Mouse (Mus musculus) kidney, postnatal 0 days (tissue): ENCODE data around the gene Sf1. TPM values are rescaled to one million over a fixed set of nuclear protein-coding genes. Genes with fewer than 3 reads are reported as not detected.

Experiments
- ATAC-seq: fragments of 200-750 bp; cut with Nextera tagmentation; replicated peaks from 2 replicates; pipeline ENCODE4 v1.8.0; 2017; ENCODE audit warnings: low read depth, moderate number of reproducible peaks, moderate TSS enrichment, moderate library complexity; ENCODE audit not compliant: low FRiP score
- DNase-seq: peaks from one replicate; pipeline ENCODE4 v3.0.0-alpha.2; 2016; ENCODE audit warnings: low spot score
- H3K27ac ChIP-seq: fragments of 300-500 bp; sonication (generic); 2 replicates; pipeline ENCODE4 v1.5.1; 2014; ENCODE audit warnings: mild to moderate bottlenecking
- H3K27me3 ChIP-seq: fragments of 300-500 bp; sonication (generic); 2 replicates; pipeline ENCODE4 v1.6.1; 2014; ENCODE audit warnings: low read length, mixed read lengths; ENCODE audit not compliant: insufficient read depth
- H3K36me3 ChIP-seq: fragments of 300-500 bp; sonication (generic); 2 replicates; pipeline ENCODE4 v1.6.1; 2014; ENCODE audit warnings: low read length, mixed read lengths; ENCODE audit not compliant: insufficient read depth
- H3K4me1 ChIP-seq: fragments of 300-500 bp; sonication (generic); replicated peaks from 2 replicates; pipeline ENCODE4 v1.6.1; 2014; ENCODE audit warnings: antibody characterized with exemption, low read length, mixed read lengths; ENCODE audit not compliant: insufficient read depth
- H3K4me2 ChIP-seq: fragments of 300-500 bp; sonication (generic); 2 replicates; pipeline ENCODE4 v1.6.1; 2014; ENCODE audit warnings: mild to moderate bottlenecking, low read length, moderate library complexity, mixed read lengths
- H3K4me3 ChIP-seq: fragments of 300-500 bp; sonication (generic); replicated peaks from 2 replicates; pipeline ENCODE4 v1.5.1; 2014; ENCODE audit warnings: low read depth, low read length
- H3K9ac ChIP-seq: fragments of 300-500 bp; sonication (generic); 2 replicates; pipeline ENCODE4 v1.6.1; 2014; ENCODE audit warnings: low read depth, low read length
- H3K9me3 ChIP-seq: fragments of 300-500 bp; sonication (generic); replicated peaks from 2 replicates; pipeline ENCODE4 v1.6.1; 2016; ENCODE audit warnings: low read length, inconsistent platforms, mixed read lengths
- CTCF ChIP-seq: IDR thresholded peaks from 2 replicates; pipeline ENCODE4 v1.5.1; 2016; ENCODE audit warnings: antibody characterized with exemption, low read depth, mild to moderate bottlenecking, moderate library complexity
- WGBS: fragments of 180-500 bp; shearing (Covaris S2); extraction: QIAGEN DNeasy Blood & Tissue Kit; methylation state at CpG from one replicate; pipeline ENCODE4 v1.1.7; 2014; 5-methylcytosine and 5-hydroxymethylcytosine counted together
- polyA plus RNA-seq: library from polyadenylated mRNA; unstranded; fragments of >200 nt; fragmentation: Nextera tagmentation; extraction: Ambion mirVana; gene quantifications from 2 replicates; pipeline ENCODE4 v1.2.1, GENCODE M21; 2015

Gene Sf1
- polyA plus RNA-seq, 1 experiment from 2014 or later, result 91.1 TPM

GRCm38 (mm10) chr19:6403869-6404268 lies 40.4 kb downstream of the Sf1 start:
- WGBS, result 84% methylated on average over 10 of the region's 10 CpGs
- peaks cover 23% of the 10 kb centered on the region for H3K4me1 ChIP-seq
- no peak overlapping the region for H3K27ac ChIP-seq
- H3K4me2 ChIP-seq, result no peak overlapping the region
- no peak for DNase-seq
- no peaks in the 10 kb centered on the region for H3K27me3 ChIP-seq
- no peak for TF ChIP-seq CTCF
- 0 out of 2 replicates have a peak, but pooled peaks cover 1% of the 10 kb centered on the region for H3K36me3 ChIP-seq
- H3K9ac ChIP-seq, result no peak overlapping the region
- H3K4me3 ChIP-seq, result no peak overlapping the region
- no peaks in the 10 kb centered on the region for H3K9me3 ChIP-seq
- ATAC-seq, result no peak

- no peak overlapping the region for H3K27ac ChIP-seq
- H3K4me2 ChIP-seq, result no peak overlapping the region
- no peaks in the 10 kb centered on the region for H3K9me3 ChIP-seq
- no peak overlapping the region for H3K4me3 ChIP-seq
- no peak overlapping the region for H3K9ac ChIP-seq
- peaks cover 16% of the 10 kb centered on the region for H3K4me1 ChIP-seq
- WGBS, result 78% methylated on average over 10 of the region's 10 CpGs
- 0 out of 2 replicates have a peak, but pooled peaks cover 5% of the 10 kb centered on the region for H3K36me3 ChIP-seq
- DNase-seq, result no peak
- no peak for ATAC-seq
- H3K27me3 ChIP-seq, result no peaks in the 10 kb centered on the region
- TF ChIP-seq CTCF, result no peak
Measured at GRCm38 (mm10) chr19:6405433-6405832, 41.9 kb downstream of the Sf1 start.

- no peak for TF ChIP-seq CTCF
- Histone ChIP-seq H3K27me3 (no peaks in the 10 kb centered on the region), H3K4me3 (no peak overlapping the region), H3K4me2 (no peak overlapping the region), H3K9me3 (no peaks in the 10 kb centered on the region), H3K9ac (no peak overlapping the region), H3K4me1 (peaks cover 2% of the 10 kb centered on the region; the same call in 1 of the 2 replicates), H3K36me3 (0 out of 2 replicates have a peak, but pooled peaks cover 5% of the 10 kb centered on the region), H3K27ac (no peak overlapping the region)
- 75% methylated on average over 8 of the region's 8 CpGs for WGBS
- no peak for ATAC-seq
- DNase-seq, result no peak
Measured at GRCm38 (mm10) chr19:6407109-6407508, 43.6 kb downstream of the Sf1 start.

DNA sequence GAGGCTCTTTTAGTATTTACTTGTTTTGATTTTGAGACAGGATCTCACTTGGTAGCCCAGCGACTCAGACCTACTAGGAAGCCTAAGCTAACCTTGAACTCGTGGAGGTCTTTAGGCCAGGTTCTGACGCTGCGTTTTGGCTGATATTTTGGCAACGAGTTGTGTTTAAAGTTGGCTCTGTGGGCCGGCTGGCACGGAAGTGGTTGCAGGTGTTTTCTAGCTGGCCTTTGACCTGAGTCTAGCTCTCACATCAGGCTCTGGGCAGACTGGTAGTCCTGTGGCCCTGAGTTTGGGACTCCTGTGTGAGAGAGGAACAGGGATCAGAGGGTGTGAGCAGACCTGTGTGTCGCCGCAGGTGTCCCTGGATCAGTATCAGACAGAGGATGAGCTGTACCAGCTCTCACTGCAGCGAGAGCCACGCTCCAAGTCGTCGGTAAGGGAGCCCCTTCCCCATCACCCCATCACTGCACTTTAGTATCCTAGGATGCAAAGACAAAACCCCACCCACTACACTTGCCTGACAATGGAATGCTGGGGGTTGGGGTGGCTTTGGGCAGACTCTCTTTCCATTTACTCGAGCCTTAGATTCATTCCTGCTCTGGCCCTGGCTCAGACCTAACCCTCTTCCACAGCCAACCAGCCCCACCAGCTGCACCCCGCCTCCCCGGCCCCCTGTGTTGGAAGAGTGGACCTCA lies 44.5 kb downstream of the Sf1 start:
- Histone ChIP-seq H3K9me3 (no peaks in the 10 kb centered on the region), H3K27me3 (no peaks in the 10 kb centered on the region), H3K9ac (no peak overlapping the region), H3K27ac (no peak overlapping the region), H3K4me2 (no peak overlapping the region), H3K4me3 (no peak overlapping the region), H3K36me3 (0 out of 2 replicates have a peak, but pooled peaks cover 5% of the 10 kb centered on the region), H3K4me1 (no peaks in the 10 kb centered on the region; the same call in 1 of the 2 replicates)
- ATAC-seq, result no peak
- TF ChIP-seq CTCF, result no peak
- DNase-seq, result no peak
- 67% methylated on average over 16 of the region's 16 CpGs for WGBS

GRCm38 (mm10) chr19:6408749-6409148 lies 45.3 kb downstream of the Sf1 start:
- Histone ChIP-seq H3K27ac (no peak overlapping the region), H3K9me3 (no peaks in the 10 kb centered on the region), H3K4me2 (no peak overlapping the region), H3K36me3 (0 out of 2 replicates have a peak, but pooled peaks cover 5% of the 10 kb centered on the region), H3K4me3 (no peak overlapping the region), H3K27me3 (no peaks in the 10 kb centered on the region), H3K4me1 (no peaks in the 10 kb centered on the region; the same call in 1 of the 2 replicates), H3K9ac (no peak overlapping the region)
- 0 out of 2 replicates have a peak, but pooled peaks have one; percentile 15 for TF ChIP-seq CTCF
- 78% methylated on average over 8 of the region's 8 CpGs for WGBS
- ATAC-seq, result no peak
- no peak for DNase-seq

- DNase-seq (no peak), ATAC-seq (no peak)
- Histone ChIP-seq H3K9me3 (no peaks in the 10 kb centered on the region), H3K4me2 (no peak overlapping the region), H3K36me3 (0 out of 2 replicates have a peak, but pooled peaks cover 5% of the 10 kb centered on the region), H3K27ac (no peak overlapping the region), H3K27me3 (no peaks in the 10 kb centered on the region), H3K9ac (no peak overlapping the region), H3K4me1 (no peaks in the 10 kb centered on the region; the same call in 1 of the 2 replicates), H3K4me3 (no peak overlapping the region)
- 78% methylated on average over 5 of the region's 5 CpGs for WGBS
- TF ChIP-seq CTCF, result no peak
Measured at GRCm38 (mm10) chr19:6409176-6409575, 45.7 kb downstream of the Sf1 start.
